ENCODE assay signal across 21 mouse cellular contexts in the genomic region with DNA sequence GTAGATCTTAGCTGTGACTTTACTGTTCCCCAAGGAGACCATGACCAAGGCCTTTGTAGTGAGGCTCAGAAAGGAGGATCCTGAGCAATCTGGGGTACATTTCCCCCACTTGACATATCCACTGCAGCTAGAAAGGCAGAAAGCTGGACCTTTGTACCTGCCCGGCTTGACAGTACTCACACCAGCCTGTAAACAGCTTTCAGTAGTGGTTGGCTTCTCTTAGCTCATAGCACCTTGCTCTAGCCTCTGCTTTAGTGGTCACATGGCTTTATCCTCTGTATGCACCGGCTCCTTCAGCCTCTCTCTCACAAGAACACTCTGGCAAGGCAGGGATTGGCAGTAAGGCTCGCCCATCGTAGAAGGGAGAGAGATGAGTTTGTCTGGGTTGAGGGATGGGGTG. TPM values are rescaled to one million over a fixed set of nuclear protein-coding genes. Genes with fewer than 3 reads are reported as not detected.
A peak's percentile ranks its signal among the peaks of the same experiment; 100 is the strongest.
DNase-seq lines count a peak whose midpoint lies in the region; ATAC-seq and TF ChIP-seq lines count a peak whose summit lies in the region.
"Had no signal": no experiment of that assay in that cellular context is flagged by ENCODE, and none has a peak within 500 bp of the region (broad histone marks: within the 10 kb centered on the region; RNA-seq: fewer than 3 reads in every experiment).

No protein-coding gene starts in this region.

- H3K36me3 ChIP-seq in forebrain, embryonic 12.5 days (replicated peaks) = peaks cover 5% of the 10 kb centered on the region; the same call in 1 of the 2 replicates
- H3K36me3 ChIP-seq in forebrain, embryonic 14.5 days (ENCODE audit: control insufficient read depth, insufficient read depth, low read length) = no peaks in the 10 kb centered on the region
- peaks cover 16% of the 10 kb centered on the region for H3K36me3 ChIP-seq in intestine, postnatal 0 days (ENCODE audit: control insufficient read depth, insufficient read depth)
- no peaks in the 10 kb centered on the region for H3K36me3 ChIP-seq in intestine, embryonic 15.5 days
- peaks cover 99% of the 10 kb centered on the region for H3K36me3 ChIP-seq in liver, embryonic 13.5 days
- H3K36me3 ChIP-seq: forebrain, embryonic 15.5 days had no signal

- no peaks in the 10 kb centered on the region for H3K9me3 ChIP-seq in forebrain, embryonic 12.5 days
- no peaks in the 10 kb centered on the region for H3K9me3 ChIP-seq in forebrain, embryonic 14.5 days (replicated peaks; ENCODE audit: control insufficient read depth, low read length)
- no peaks in the 10 kb centered on the region for H3K9me3 ChIP-seq in intestine, postnatal 0 days (ENCODE audit: control insufficient read depth)
- no peaks in the 10 kb centered on the region for H3K9me3 ChIP-seq in intestine, embryonic 15.5 days
- H3K9me3 ChIP-seq in liver, embryonic 13.5 days (replicated peaks) = no peaks in the 10 kb centered on the region
- H3K9me3 ChIP-seq: embryonic facial prominence, embryonic 10.5 days; forebrain, embryonic 15.5 days; G1E; heart, embryonic 15.5 days; hindbrain, embryonic 10.5 days had no signal

- no peak overlapping the region for H3K4me3 ChIP-seq in forebrain, embryonic 12.5 days (replicated peaks)
- no peak overlapping the region for H3K4me3 ChIP-seq in forebrain, embryonic 14.5 days (ENCODE audit: low read depth, low read length)
- H3K4me3 ChIP-seq in intestine, postnatal 0 days (ENCODE audit: low read depth, low read length) = no peak overlapping the region
- no peak overlapping the region for H3K4me3 ChIP-seq in intestine, embryonic 15.5 days (replicated peaks)
- H3K4me3 ChIP-seq in liver, embryonic 13.5 days (replicated peaks) = no peak overlapping the region
- H3K4me3 ChIP-seq: embryonic facial prominence, embryonic 10.5 days; forebrain, embryonic 15.5 days; heart, embryonic 15.5 days; hindbrain, embryonic 10.5 days had no signal

- no peak for ATAC-seq in forebrain, embryonic 12.5 days (ENCODE audit: low FRiP score)
- ATAC-seq in forebrain, embryonic 14.5 days = no peak
- 0 out of 2 replicates have a peak, but pooled peaks have one; percentile 28 for ATAC-seq in intestine, postnatal 0 days
- no peak for ATAC-seq in intestine, embryonic 15.5 days
- ATAC-seq in liver, embryonic 13.5 days (ENCODE audit: low read depth) = 0 out of 2 replicates have a peak, but pooled peaks have one; percentile 7
- ATAC-seq: CD4-positive, CD25-positive, alpha-beta regulatory T cell, adult 4 months; forebrain, embryonic 15.5 days had no signal

- H3K4me2 ChIP-seq in forebrain, embryonic 12.5 days = no peak overlapping the region
- no peak overlapping the region for H3K4me2 ChIP-seq in forebrain, embryonic 14.5 days (ENCODE audit: low read length)
- no peak overlapping the region for H3K4me2 ChIP-seq in intestine, postnatal 0 days (replicated peaks; ENCODE audit: low read depth)
- no peak overlapping the region for H3K4me2 ChIP-seq in intestine, embryonic 15.5 days (replicated peaks)
- no peak overlapping the region for H3K4me2 ChIP-seq in liver, embryonic 13.5 days
- H3K4me2 ChIP-seq: forebrain, embryonic 15.5 days; heart, embryonic 11.5 days; heart, embryonic 15.5 days; hindbrain, embryonic 14.5 days had no signal

- no peak overlapping the region for H3K27ac ChIP-seq in forebrain, embryonic 12.5 days
- H3K27ac ChIP-seq in forebrain, embryonic 14.5 days (ENCODE audit: low read depth, low read length) = no peak overlapping the region
- no peak overlapping the region for H3K27ac ChIP-seq in intestine, postnatal 0 days (ENCODE audit: low read depth, low read length)
- no peak overlapping the region for H3K27ac ChIP-seq in intestine, embryonic 15.5 days
- no peak overlapping the region for H3K27ac ChIP-seq in liver, embryonic 13.5 days
- H3K27ac ChIP-seq: embryonic facial prominence, embryonic 10.5 days; forebrain, embryonic 15.5 days; hindbrain, embryonic 10.5 days had no signal

- H3K9ac ChIP-seq in forebrain, embryonic 12.5 days = 0 out of 2 replicates have a peak overlapping the region, but pooled peaks have one; percentile 14
- no peak overlapping the region for H3K9ac ChIP-seq in forebrain, embryonic 14.5 days (ENCODE audit: low read length)
- H3K9ac ChIP-seq in intestine, postnatal 0 days (ENCODE audit: low read depth, low read length) = no peak overlapping the region
- H3K9ac ChIP-seq in intestine, embryonic 15.5 days = no peak overlapping the region; the same call in 1 of the 2 replicates
- no peak overlapping the region for H3K9ac ChIP-seq in liver, embryonic 13.5 days
- H3K9ac ChIP-seq: forebrain, embryonic 15.5 days; heart, embryonic 15.5 days; hindbrain, embryonic 14.5 days had no signal

- DNase-seq in forebrain, embryonic 14.5 days (ENCODE audit: low spot score) = no peak
- no peak for DNase-seq in liver, embryonic 13.5 days
- DNase-seq in liver = no peak
- no peak for DNase-seq in frontal cortex, postnatal 10 days (ENCODE audit: low spot score in 2 of 2)
- DNase-seq: adrenal gland, adult 8-10 months; adrenal gland, postnatal 36 days; B cell, adult 2 months; cerebellum, adult 2 months; cerebellum, postnatal 10 days; gastrocnemius, postnatal 14 days had no signal

- no peaks in the 10 kb centered on the region for H3K4me1 ChIP-seq in forebrain, embryonic 12.5 days
- H3K4me1 ChIP-seq in forebrain, embryonic 14.5 days (ENCODE audit: control insufficient read depth, insufficient read depth, low read length) = no peaks in the 10 kb centered on the region
- no peaks in the 10 kb centered on the region for H3K4me1 ChIP-seq in intestine, postnatal 0 days (replicated peaks; ENCODE audit: control insufficient read depth, insufficient read depth, low read length)
- peaks cover 38% of the 10 kb centered on the region for H3K4me1 ChIP-seq in intestine, embryonic 15.5 days (replicated peaks)
- peaks cover 51% of the 10 kb centered on the region for H3K4me1 ChIP-seq in liver, embryonic 13.5 days (replicated peaks)

- no peaks in the 10 kb centered on the region for H3K27me3 ChIP-seq in forebrain, embryonic 12.5 days
- no peaks in the 10 kb centered on the region for H3K27me3 ChIP-seq in forebrain, embryonic 14.5 days (replicated peaks; ENCODE audit: control insufficient read depth, insufficient read depth, low read length)
- no peaks in the 10 kb centered on the region for H3K27me3 ChIP-seq in intestine, postnatal 0 days (replicated peaks; ENCODE audit: control insufficient read depth, insufficient read depth, low read length)
- no peaks in the 10 kb centered on the region for H3K27me3 ChIP-seq in intestine, embryonic 15.5 days (replicated peaks)
- no peaks in the 10 kb centered on the region for H3K27me3 ChIP-seq in liver, embryonic 13.5 days
- H3K27me3 ChIP-seq: forebrain, embryonic 15.5 days; heart, embryonic 15.5 days had no signal

- WGBS in forebrain, embryonic 12.5 days = 87% methylated on average over 4 of the region's 4 CpGs
- 95% methylated on average over 4 of the region's 4 CpGs for WGBS in forebrain, embryonic 14.5 days
- 83% methylated on average over 4 of the region's 4 CpGs for WGBS in intestine, postnatal 0 days
- 88% methylated on average over 4 of the region's 4 CpGs for WGBS in intestine, embryonic 15.5 days
- 79% methylated on average over 4 of the region's 4 CpGs for WGBS in liver, embryonic 13.5 days (ENCODE audit: insufficient replicate concordance)

- TF ChIP-seq CTCF in intestine, postnatal 0 days (IDR thresholded peaks at IDR 0.05; ENCODE audit: low read depth) = no peak

RNA-seq across cellular contexts. Expression of a gene that starts 15.6 kb away (rescaled TPM):
- polyA plus RNA-seq in forebrain, embryonic 12.5 days (2016; fragmentation: Nextera tagmentation; extraction: Ambion mirVana) = 126 TPM in 2 replicates
- polyA plus RNA-seq in forebrain, embryonic 14.5 days (2014; fragmentation: Nextera tagmentation; extraction: Ambion mirVana) = 168 and 174 TPM in 2 replicates
- 130 and 144 TPM in 2 replicates for polyA plus RNA-seq in intestine, postnatal 0 days (2015; fragmentation: Nextera tagmentation; extraction: Ambion mirVana)
- 103 and 108 TPM in 2 replicates for polyA plus RNA-seq in intestine, embryonic 15.5 days (2015; fragmentation: Nextera tagmentation; extraction: Ambion mirVana)
- 54.7 and 58.1 TPM in 2 replicates for polyA plus RNA-seq in liver, embryonic 13.5 days (2015; fragmentation: Nextera tagmentation; extraction: Ambion mirVana)

RNA-seq across cellular contexts. Expression of a gene that starts 32.1 kb away (rescaled TPM):
- polyA plus RNA-seq in forebrain, embryonic 12.5 days (2016; fragmentation: Nextera tagmentation; extraction: Ambion mirVana) = 6.0 and 7.8 TPM in 2 replicates
- 3.3 and 4.0 TPM in 2 replicates for polyA plus RNA-seq in forebrain, embryonic 14.5 days (2014; fragmentation: Nextera tagmentation; extraction: Ambion mirVana)
- 5.5 and 7.4 TPM in 2 replicates for polyA plus RNA-seq in intestine, postnatal 0 days (2015; fragmentation: Nextera tagmentation; extraction: Ambion mirVana)
- polyA plus RNA-seq in intestine, embryonic 15.5 days (2015; fragmentation: Nextera tagmentation; extraction: Ambion mirVana) = 9.6 and 10.7 TPM in 2 replicates
- 58.0 and 64.5 TPM in 2 replicates for polyA plus RNA-seq in liver, embryonic 13.5 days (2015; fragmentation: Nextera tagmentation; extraction: Ambion mirVana)

RNA-seq across cellular contexts. Expression of a gene that starts 45.0 kb away (rescaled TPM):
- polyA plus RNA-seq in forebrain, embryonic 12.5 days (2016; fragmentation: Nextera tagmentation; extraction: Ambion mirVana) = 193 and 211 TPM in 2 replicates
- 62.0 and 96.6 TPM in 2 replicates for polyA plus RNA-seq in forebrain, embryonic 14.5 days (2014; fragmentation: Nextera tagmentation; extraction: Ambion mirVana)
- 54.1 and 61.2 TPM in 2 replicates for polyA plus RNA-seq in intestine, postnatal 0 days (2015; fragmentation: Nextera tagmentation; extraction: Ambion mirVana)
- polyA plus RNA-seq in intestine, embryonic 15.5 days (2015; fragmentation: Nextera tagmentation; extraction: Ambion mirVana) = 127 and 130 TPM in 2 replicates
- 81.9 and 93.0 TPM in 2 replicates for polyA plus RNA-seq in liver, embryonic 13.5 days (2015; fragmentation: Nextera tagmentation; extraction: Ambion mirVana)

RNA-seq across cellular contexts. Expression of a gene that starts 58.8 kb away (rescaled TPM):
- 83.9 and 92.1 TPM in 2 replicates for polyA plus RNA-seq in forebrain, embryonic 12.5 days (2016; fragmentation: Nextera tagmentation; extraction: Ambion mirVana)
- polyA plus RNA-seq in forebrain, embryonic 14.5 days (2014; fragmentation: Nextera tagmentation; extraction: Ambion mirVana) = 66.5 and 68.0 TPM in 2 replicates
- polyA plus RNA-seq in intestine, postnatal 0 days (2015; fragmentation: Nextera tagmentation; extraction: Ambion mirVana) = 29.7 and 30.2 TPM in 2 replicates
- polyA plus RNA-seq in intestine, embryonic 15.5 days (2015; fragmentation: Nextera tagmentation; extraction: Ambion mirVana) = 67.3 and 68.7 TPM in 2 replicates
- polyA plus RNA-seq in liver, embryonic 13.5 days (2015; fragmentation: Nextera tagmentation; extraction: Ambion mirVana) = 33.4 and 39.7 TPM in 2 replicates

Comparison
In these comparisons a context has a peak if more than half of its experiments do, and no peak if none do; other contexts are left out.
1. ATAC-seq: peak in intestine, postnatal 0 days (single experiment) and liver, embryonic 13.5 days (single experiment); none in forebrain, embryonic 12.5 days (single experiment), forebrain, embryonic 14.5 days (single experiment) and intestine, embryonic 15.5 days (single experiment).